Mouse (Mus musculus) bone marrow macrophage, adult 2 months (primary cell): ENCODE data around the gene Samd11.

Experiments
- CTCF ChIP-seq: IDR thresholded peaks from 2 replicates; pipeline ENCODE4 v1.5.1; 2012; ENCODE audit warnings: low read depth, mild to moderate bottlenecking, low read length, moderate library complexity
- POLR2A ChIP-seq: IDR thresholded peaks from 2 replicates; pipeline ENCODE4 v1.6.1; 2012; ENCODE audit warnings: mild to moderate bottlenecking, low read depth, low read length, borderline replicate concordance

DNA sequence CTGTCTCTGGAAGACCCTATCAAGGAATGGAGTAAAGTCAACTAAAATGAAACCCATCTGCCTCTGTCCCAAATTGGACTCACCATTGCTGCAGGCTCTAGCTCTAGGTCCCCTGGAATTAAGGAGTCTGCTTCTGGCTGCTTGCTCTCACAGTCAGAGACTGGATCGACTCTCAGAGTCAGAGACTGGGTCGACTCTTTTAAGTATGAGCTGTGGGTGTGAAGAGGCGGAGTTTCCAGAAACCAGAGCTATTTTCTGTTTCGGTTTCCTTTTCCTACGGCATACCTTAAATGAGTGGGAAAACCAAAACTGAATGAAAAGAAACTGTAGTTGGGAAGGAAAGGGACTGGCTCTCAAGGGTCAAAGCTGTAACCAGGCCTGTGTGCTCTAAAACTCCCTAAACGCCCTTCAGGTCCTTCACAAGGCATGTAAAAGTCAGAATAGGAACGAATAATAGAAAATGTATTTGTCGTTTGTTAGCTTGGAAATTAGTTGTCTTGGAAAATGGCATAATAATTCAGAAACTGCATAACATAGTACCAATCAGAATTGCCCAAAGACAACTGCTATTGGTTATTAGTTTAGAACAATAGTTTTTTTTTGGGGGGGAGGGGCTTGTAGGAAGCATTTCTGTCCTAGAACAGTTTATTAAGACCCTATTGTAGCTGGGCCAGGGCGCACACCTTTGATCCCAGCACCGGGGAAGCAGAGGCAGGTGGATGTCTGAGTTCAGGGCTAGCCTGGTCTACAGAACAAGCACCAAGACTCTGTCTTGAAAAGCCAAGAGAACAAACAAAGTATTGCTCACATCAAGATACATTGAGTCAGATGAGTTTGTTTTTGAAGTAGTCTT is 54.6 kb downstream of the Samd11 start, which contains the start of gene Isg15:
- TF ChIP-seq POLR2A (no peak), CTCF (no peak)
